Comparison of ENCODE assay signal across 14 mouse cellular contexts in the genomic region with DNA sequence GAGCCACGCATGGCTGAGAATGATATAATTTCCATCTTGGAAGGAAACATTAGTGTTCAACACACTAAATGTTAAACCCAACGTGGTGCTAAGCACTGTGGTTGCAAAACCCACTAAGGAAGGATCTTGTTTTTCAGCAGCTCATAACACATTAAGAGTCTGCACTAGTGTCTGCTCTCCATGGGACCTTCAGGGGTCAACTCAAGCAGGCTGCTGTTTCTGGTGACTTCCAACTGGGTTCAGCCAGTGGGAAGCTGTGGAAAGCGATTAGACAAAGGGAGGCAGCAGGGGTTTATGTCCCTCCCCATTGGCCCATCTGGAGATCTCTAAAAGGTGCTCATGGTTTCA.
"Had no signal": no experiment of that assay in that cellular context is flagged by ENCODE, and none has a peak within 500 bp of the region (broad histone marks: within the 10 kb centered on the region; RNA-seq: fewer than 3 reads in every experiment).

No protein-coding gene starts in this region.

- H3K9me3 ChIP-seq: limb, embryonic 10.5 days; liver, embryonic 13.5 days; midbrain, embryonic 10.5 days; neural tube, embryonic 15.5 days had no signal

- DNase-seq: kidney, adult 18-20 months; kidney, postnatal 10 days; kidney, postnatal 4 days; liver, embryonic 13.5 days; liver, postnatal 0 days; midbrain, embryonic 14.5 days; right cerebral cortex, adult 18-20 months; right cerebral cortex, postnatal 25 days; thymus, postnatal 36 days had no signal

- H3K27me3 ChIP-seq: liver, embryonic 13.5 days had no signal

- H3K4me3 ChIP-seq: layer of hippocampus, adult 2 months; limb, embryonic 10.5 days; liver, embryonic 13.5 days; midbrain, embryonic 10.5 days; myocyte; neural tube, embryonic 15.5 days had no signal

- H3K4me1 ChIP-seq: liver, embryonic 13.5 days had no signal

- H3K36me3 ChIP-seq: limb, embryonic 10.5 days; liver, embryonic 13.5 days; midbrain, embryonic 10.5 days; neural tube, embryonic 15.5 days had no signal

- H3K27ac ChIP-seq: layer of hippocampus, adult 2 months; limb, embryonic 10.5 days; liver, embryonic 13.5 days; midbrain, embryonic 10.5 days; neural tube, embryonic 15.5 days had no signal

- H3K9ac ChIP-seq: liver, embryonic 13.5 days; liver, postnatal 0 days; neural tube, embryonic 15.5 days had no signal

- ATAC-seq: liver, postnatal 0 days had no signal

- H3K4me2 ChIP-seq: liver, embryonic 13.5 days; neural tube, embryonic 15.5 days had no signal
